Comparison of ENCODE assay signal across 9 mouse cellular contexts in genomic region chr3:93031450-93031849, GRCm38 (mm10). TPM values are rescaled to one million over a fixed set of nuclear protein-coding genes. Genes with fewer than 3 reads are reported as not detected.
DNase-seq lines count a peak whose midpoint lies in the region; ATAC-seq lines count a peak whose summit lies in the region.
"Had no signal": no experiment of that assay in that cellular context is flagged by ENCODE, and none has a peak within 500 bp of the region (broad histone marks: within the 10 kb centered on the region; RNA-seq: fewer than 3 reads in every experiment).

No protein-coding gene starts in this region.

- intact Hi-C loops in left cerebral cortex, postnatal 4 days (cut with DNase I), result loop anchor here (10.0 kb wide), 1 partner anchor 127 kb away; no protein-coding TSS in a partner anchor

- H3K4me3 ChIP-seq in hindbrain, embryonic 14.5 days (replicated peaks; ENCODE audit: low read length), result no peak overlapping the region
- H3K4me3 ChIP-seq: erythroblast, embryonic 14.5 days; limb, embryonic 15.5 days had no signal

- peak; percentile 96 for ATAC-seq in hindbrain, embryonic 14.5 days (ENCODE audit: low FRiP score)

- no peaks in the 10 kb centered on the region for H3K27me3 ChIP-seq in hindbrain, embryonic 14.5 days (ENCODE audit: control insufficient read depth, insufficient read depth, low read length)
- H3K27me3 ChIP-seq: limb, embryonic 15.5 days had no signal

- WGBS in hindbrain, embryonic 14.5 days, result 52% methylated on average over 5 of the region's 5 CpGs

- no peaks in the 10 kb centered on the region for H3K36me3 ChIP-seq in hindbrain, embryonic 14.5 days (replicated peaks; ENCODE audit: control insufficient read depth, insufficient read depth)
- H3K36me3 ChIP-seq: limb, embryonic 15.5 days had no signal

- no peak overlapping the region for H3K4me2 ChIP-seq in hindbrain, embryonic 14.5 days (replicated peaks)
- H3K4me2 ChIP-seq: limb, embryonic 15.5 days had no signal

- H3K27ac ChIP-seq in hindbrain, embryonic 14.5 days, result no peak overlapping the region
- H3K27ac ChIP-seq: limb, embryonic 15.5 days had no signal

- H3K9me3 ChIP-seq in hindbrain, embryonic 14.5 days (ENCODE audit: control insufficient read depth, low read length), result no peaks in the 10 kb centered on the region
- H3K9me3 ChIP-seq: limb, embryonic 15.5 days had no signal

- peak; percentile 57 for DNase-seq in right cerebral cortex, adult 18-20 months
- DNase-seq in right cerebral cortex, postnatal 14 days, result no peak
- DNase-seq in cerebellum, postnatal 14 days, result peak; percentile 44 to 50
- DNase-seq in hindbrain, embryonic 14.5 days (ENCODE audit: low spot score), result peak; percentile 86
- peak; percentile 29 for DNase-seq in left cerebral cortex, postnatal 4 days
- DNase-seq in retina, postnatal 7 days (ENCODE audit: low read depth, low spot score), result peak; percentile 34
- DNase-seq in thymus, postnatal 25 days, result no peak

- no peaks in the 10 kb centered on the region for H3K4me1 ChIP-seq in hindbrain, embryonic 14.5 days (replicated peaks; ENCODE audit: control insufficient read depth, insufficient read depth, low read length)
- H3K4me1 ChIP-seq: limb, embryonic 15.5 days had no signal

- H3K9ac ChIP-seq in hindbrain, embryonic 14.5 days, result no peak overlapping the region
- H3K9ac ChIP-seq: limb, embryonic 15.5 days had no signal

RNA-seq across cellular contexts. Expression of gene Lce1m, which starts 12.6 kb away (rescaled TPM):
- not detected in 2 replicates for polyA plus RNA-seq in hindbrain, embryonic 14.5 days (2014; fragmentation: Nextera tagmentation; extraction: Ambion mirVana)
- total RNA-seq in left cerebral cortex, postnatal 4 days (2021), result not detected
- polyA plus RNA-seq: erythroblast, embryonic 14.5 days had no signal

RNA-seq across cellular contexts. Expression of gene Crct1, which starts 16.0 kb away (rescaled TPM):
- polyA plus RNA-seq in hindbrain, embryonic 14.5 days (2014; fragmentation: Nextera tagmentation; extraction: Ambion mirVana), result 1.0 and 2.3 TPM in 2 replicates
- not detected for total RNA-seq in left cerebral cortex, postnatal 4 days (2021)
- polyA plus RNA-seq: erythroblast, embryonic 14.5 days had no signal

RNA-seq across cellular contexts. Expression of gene Gm4858, which starts 37.2 kb away (rescaled TPM):
- polyA plus RNA-seq in hindbrain, embryonic 14.5 days (2014; fragmentation: Nextera tagmentation; extraction: Ambion mirVana), result not detected in 2 replicates
- total RNA-seq in left cerebral cortex, postnatal 4 days (2021), result not detected
- polyA plus RNA-seq: erythroblast, embryonic 14.5 days; limb, embryonic 15.5 days had no signal

RNA-seq across cellular contexts. Expression of gene Lce3f, which starts 39.4 kb away (rescaled TPM):
- polyA plus RNA-seq in hindbrain, embryonic 14.5 days (2014; fragmentation: Nextera tagmentation; extraction: Ambion mirVana), result not detected in 2 replicates
- not detected for total RNA-seq in left cerebral cortex, postnatal 4 days (2021)
- polyA plus RNA-seq: erythroblast, embryonic 14.5 days had no signal

Comparison
In these comparisons a context has a peak if more than half of its experiments do, and no peak if none do; other contexts are left out.
1. DNase-seq: peak in right cerebral cortex, adult 18-20 months (single experiment), cerebellum, postnatal 14 days (2 of 2), hindbrain, embryonic 14.5 days (single experiment), left cerebral cortex, postnatal 4 days (single experiment) and retina, postnatal 7 days (single experiment); none in right cerebral cortex, postnatal 14 days (single experiment) and thymus, postnatal 25 days (single experiment).